Mouse (Mus musculus) cortical plate, adult 2 months (tissue): ENCODE results near the gene Gm11492.

Experiments
- CTCF ChIP-seq: fragments of 200-500 bp; IDR thresholded peaks from 2 replicates; pipeline ENCODE4 v1.5.1; 2011; ENCODE audit warnings: mild to moderate bottlenecking, control low read depth, low read length; ENCODE audit not compliant: insufficient read depth; ENCODE audit errors: extremely low read depth
- POLR2A ChIP-seq: fragments of 200-500 bp; IDR thresholded peaks from 2 replicates; pipeline ENCODE4 v1.6.1; 2011; ENCODE audit warnings: mild to moderate bottlenecking, low read length, control low read depth; ENCODE audit not compliant: insufficient read depth; ENCODE audit errors: extremely low read depth

DNA sequence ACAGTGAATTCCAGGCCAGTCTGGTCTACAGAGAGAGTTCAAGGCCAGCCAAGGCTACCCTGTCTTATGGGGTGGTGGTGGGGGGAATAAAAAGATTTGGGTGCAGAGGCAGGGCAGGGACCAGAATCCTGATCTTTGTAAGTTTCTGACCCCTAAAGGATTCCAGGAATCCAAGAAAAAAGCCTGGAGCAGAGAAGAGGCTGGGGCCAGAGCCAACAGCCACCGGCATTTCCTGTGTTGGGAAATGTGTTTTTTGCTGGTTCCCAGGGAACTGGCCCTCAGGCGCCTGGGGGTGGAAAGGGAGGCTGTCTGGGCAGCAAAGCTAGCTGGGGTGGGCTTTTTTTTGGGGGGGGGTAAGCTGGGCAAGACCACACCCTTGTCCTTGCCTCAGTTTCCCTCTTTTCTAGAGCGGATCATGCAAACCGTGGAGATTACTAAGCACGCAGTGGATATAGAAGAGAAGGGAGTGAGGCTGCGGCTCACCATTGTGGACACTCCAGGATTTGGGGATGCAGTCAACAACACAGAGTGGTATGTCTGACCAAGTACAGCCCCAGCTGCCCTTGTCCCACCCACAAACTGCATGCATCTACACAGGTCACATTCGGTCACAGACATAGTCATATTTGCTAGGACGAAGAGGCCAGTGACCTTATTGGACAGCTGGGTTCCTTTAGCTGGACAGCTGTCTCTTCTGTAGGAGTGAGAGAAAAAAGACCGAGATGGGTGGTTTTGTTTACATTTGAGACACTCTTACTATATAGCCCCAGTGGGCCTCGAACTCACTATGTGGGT is 18.5 kb downstream of the Gm11492 start:
- no peak for TF ChIP-seq CTCF
- no peak for TF ChIP-seq POLR2A
